Mouse (Mus musculus): Measurements from ENCODE around the gene Desi1.

DNA sequence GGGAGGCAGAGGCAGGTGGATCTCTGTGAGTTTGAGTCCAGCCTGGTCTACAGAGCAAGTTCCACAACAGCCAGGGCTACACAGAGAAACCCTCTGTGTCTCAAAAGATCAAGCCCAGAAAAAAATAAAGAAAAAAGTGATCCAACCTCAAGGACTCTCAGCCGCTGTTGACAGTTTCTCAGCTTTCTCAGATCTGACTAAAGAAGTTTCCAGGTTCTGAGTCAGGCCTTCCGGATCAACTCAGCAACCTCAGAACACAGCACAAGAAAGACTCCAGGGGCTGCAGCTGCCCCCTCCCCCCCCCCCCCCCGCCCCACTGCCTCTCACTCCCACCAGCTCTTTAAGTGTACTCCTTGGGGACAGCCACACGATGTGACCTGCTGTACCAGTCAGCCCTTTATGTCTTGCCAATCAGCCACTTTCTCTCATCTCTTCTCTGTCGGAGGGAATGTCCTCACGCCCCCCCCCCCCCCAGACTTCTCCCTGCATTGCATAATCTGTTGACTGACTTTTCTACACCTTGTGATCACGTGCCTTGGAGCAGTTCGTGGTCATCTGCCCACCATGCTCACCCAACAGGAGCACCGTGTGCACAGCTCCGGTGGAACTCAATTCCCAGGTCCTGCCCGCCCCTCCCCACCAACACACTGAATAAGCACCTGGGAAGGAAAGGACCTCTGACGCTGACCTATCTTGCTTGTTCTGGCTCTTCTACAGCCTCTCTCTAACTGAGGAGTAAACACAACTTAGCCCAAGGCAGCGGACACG, 67.4 kb downstream of the Desi1 start:
- TF ChIP-seq GATA1 (IDR thresholded peaks at IDR 0.05; ENCODE audit: low read length) = no peak
- TF ChIP-seq TAL1 (IDR thresholded peaks at IDR 0.05; ENCODE audit: low read length) = no peak
